Mouse (Mus musculus): ENCODE results near the gene Gjd3.

- TF ChIP-seq MYOD1 (IDR thresholded peaks at IDR 0.05; ENCODE audit: control insufficient read depth, insufficient read length, low read depth) (no peak), USF1 (IDR thresholded peaks at IDR 0.05; ENCODE audit: low read depth) (no peak), CTCF (IDR thresholded peaks at IDR 0.05; ENCODE audit: control insufficient read depth, insufficient read depth, insufficient read length) (peak; percentile 42)
Observed at GRCm38 (mm10) chr11:98954373-98954772, 28.4 kb downstream of the Gjd3 start.
